Mouse (Mus musculus) ovary, adult 18-20 months (tissue): Measurements from ENCODE around the gene Nphs2.

Source experiments
- DNase-seq: peaks from one replicate; pipeline ENCODE4 v3.0.0; 2022; ENCODE audit warnings: low spot score, mixed read lengths

Gene Nphs2

DNA sequence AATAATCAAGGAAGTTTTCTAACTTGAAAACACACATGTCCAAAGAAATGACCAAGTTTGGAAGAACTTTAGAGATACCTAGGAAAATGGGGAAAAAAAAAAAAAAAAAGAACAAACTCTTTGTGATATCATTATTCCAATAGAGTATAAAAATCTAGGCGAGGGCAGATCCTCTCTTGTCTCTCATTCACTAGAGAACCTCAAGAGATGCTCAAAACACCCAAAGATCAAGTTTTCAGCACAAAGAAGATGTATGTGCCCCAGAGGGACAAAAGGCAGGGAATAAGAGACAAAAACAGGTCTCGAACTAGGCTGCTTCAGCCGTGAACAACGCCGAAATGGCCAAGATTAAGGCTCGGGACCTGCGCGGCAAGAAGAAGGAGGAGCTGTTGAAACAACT lies 55.2 kb downstream of the Nphs2 start, which contains the start of gene Gm2000:
Gene Gm2000, plus strand, starts transcription at position 301 of the 400 bp plus-strand sequence.
- DNase-seq = no peak
